Mouse (Mus musculus): ENCODE data around the gene Lyl1. TPM values are rescaled to one million over a fixed set of nuclear protein-coding genes. Genes with fewer than 3 reads are reported as not detected.

Gene Lyl1
- polyA plus RNA-seq, 1 experiment from 2014 or later, result 4.8 TPM

- Histone ChIP-seq H3K27me3 (ENCODE audit: control insufficient read depth, insufficient read depth, low read length) (no peaks in the 10 kb centered on the region), H3K9me3 (ENCODE audit: control insufficient read depth, low read length) (no peaks in the 10 kb centered on the region), H3K4me2 (ENCODE audit: low read depth, severe bottlenecking) (peak overlapping the region; percentile 85; the same call in 1 of the 2 replicates), H3K36me3 (ENCODE audit: control insufficient read depth, insufficient read depth, low read length) (no peaks in the 10 kb centered on the region), H3K4me3 (ENCODE audit: low read depth, low read length) (no peak overlapping the region), H3K27ac (replicated peaks; ENCODE audit: low read depth, low read length) (peak overlapping the region; percentile 100), H3K9ac (ENCODE audit: low read length) (0 out of 2 replicates have a peak overlapping the region, but pooled peaks have one; percentile 30), H3K4me1 (ENCODE audit: control insufficient read depth, insufficient read depth, low read length) (peaks cover 43% of the 10 kb centered on the region)
- no peak for DNase-seq (ENCODE audit: low spot score)
- ATAC-seq (ENCODE audit: insufficient number of reproducible peaks, low FRiP score, low TSS enrichment, low read depth), result no peak
- WGBS, result 44% methylated on average over 4 of the region's 4 CpGs
These were observed 43.6 kb upstream of the Lyl1 start for GRCm38 (mm10) chr8:84657680-84658079.

DNA sequence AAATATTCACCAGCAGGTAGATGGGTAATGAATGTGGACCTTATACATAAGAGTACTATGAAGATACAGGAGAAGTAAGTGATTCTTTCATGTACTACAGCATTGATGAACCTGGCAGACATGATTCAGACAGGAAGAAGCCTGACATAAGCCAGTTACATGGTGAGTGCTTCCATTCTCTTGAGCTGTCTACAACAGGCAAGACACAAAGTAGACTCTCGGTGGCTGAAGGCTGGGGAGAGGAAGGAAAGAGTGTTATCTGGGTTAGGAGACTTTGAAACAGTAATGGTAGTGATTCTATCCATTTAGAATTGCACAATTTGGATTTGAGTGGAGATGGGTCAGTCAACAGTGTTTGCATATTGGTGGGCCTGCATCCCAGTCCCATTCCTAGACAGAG lies 42.3 kb upstream of the Lyl1 start:
- DNase-seq (ENCODE audit: low spot score) (no peak), ATAC-seq (ENCODE audit: insufficient number of reproducible peaks, low FRiP score, low TSS enrichment, low read depth) (no peak)
- Histone ChIP-seq H3K9me3 (ENCODE audit: control insufficient read depth, low read length) (no peaks in the 10 kb centered on the region), H3K4me1 (ENCODE audit: control insufficient read depth, insufficient read depth, low read length) (peaks cover 41% of the 10 kb centered on the region), H3K27me3 (ENCODE audit: control insufficient read depth, insufficient read depth, low read length) (no peaks in the 10 kb centered on the region), H3K36me3 (ENCODE audit: control insufficient read depth, insufficient read depth, low read length) (no peaks in the 10 kb centered on the region), H3K27ac (replicated peaks; ENCODE audit: low read depth, low read length) (peak overlapping the region; percentile 90), H3K4me3 (ENCODE audit: low read depth, low read length) (no peak overlapping the region), H3K9ac (ENCODE audit: low read length) (no peak overlapping the region), H3K4me2 (ENCODE audit: low read depth, severe bottlenecking) (0 out of 2 replicates have a peak overlapping the region, but pooled peaks have one; percentile 22)
- 71% methylated on average over 1 of the region's 1 CpGs for WGBS

DNA sequence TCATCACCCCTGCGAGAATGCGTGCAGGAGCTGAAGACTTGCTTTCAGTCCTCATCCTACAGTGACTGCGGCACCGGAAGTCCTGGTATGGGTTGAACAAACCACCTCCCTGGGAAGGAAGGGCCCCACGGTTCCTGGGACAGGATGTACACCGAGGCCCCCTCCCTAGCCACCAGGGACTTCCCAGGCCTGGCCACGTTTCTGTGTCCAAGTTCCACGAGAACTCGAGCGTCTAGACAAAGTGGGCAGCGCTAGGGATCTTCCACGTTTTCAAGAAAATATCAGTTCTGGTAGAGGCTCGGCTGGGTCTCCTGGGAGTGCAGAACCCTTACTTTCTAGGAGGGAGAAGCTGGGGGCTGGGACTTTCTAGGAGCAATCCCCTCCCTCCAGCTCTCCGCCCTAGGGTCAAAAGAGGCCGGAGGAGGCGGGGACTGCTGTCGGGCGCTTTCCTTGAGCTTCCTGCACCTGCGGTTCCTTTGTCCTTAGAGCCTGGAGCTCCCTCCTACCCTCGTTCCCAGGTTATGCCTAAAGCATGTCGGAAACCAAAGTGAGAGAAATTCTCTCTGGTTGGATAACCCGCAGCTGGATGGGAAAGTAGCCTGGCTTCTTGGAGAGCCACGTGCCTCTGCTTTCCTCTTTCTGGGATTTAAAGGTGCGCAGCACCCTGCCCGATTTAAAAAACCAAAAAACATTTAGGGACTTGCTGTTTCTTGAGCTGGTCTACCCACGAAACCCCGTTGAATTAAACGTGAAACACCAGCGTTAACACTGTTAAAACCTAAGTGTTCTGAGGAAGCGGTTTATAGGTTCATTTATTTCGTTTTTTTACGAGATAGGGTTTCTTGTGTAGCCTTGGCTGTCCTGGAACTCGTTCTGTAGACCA lies 41.1 kb upstream of the Lyl1 start:
- peak overlapping the region; percentile 99 for H3K4me3 ChIP-seq (ENCODE audit: low read depth, low read length)
- WGBS, result under 1% methylated on average over 33 of the region's 33 CpGs
- H3K9me3 ChIP-seq (ENCODE audit: control insufficient read depth, low read length), result no peaks in the 10 kb centered on the region
- no peaks in the 10 kb centered on the region for H3K27me3 ChIP-seq (ENCODE audit: control insufficient read depth, insufficient read depth, low read length)
- H3K4me1 ChIP-seq (ENCODE audit: control insufficient read depth, insufficient read depth, low read length), result peaks cover 34% of the 10 kb centered on the region
- no peaks in the 10 kb centered on the region for H3K36me3 ChIP-seq (ENCODE audit: control insufficient read depth, insufficient read depth, low read length)
- ATAC-seq (ENCODE audit: insufficient number of reproducible peaks, low FRiP score, low TSS enrichment, low read depth), result no peak
- DNase-seq (ENCODE audit: low spot score), result peak; percentile 86
- H3K4me2 ChIP-seq (ENCODE audit: low read depth, severe bottlenecking), result peak overlapping the region; percentile 68
- H3K9ac ChIP-seq (ENCODE audit: low read length), result peak overlapping the region; percentile 98
- peak overlapping the region; percentile 90 for H3K27ac ChIP-seq (replicated peaks; ENCODE audit: low read depth, low read length)

DNA sequence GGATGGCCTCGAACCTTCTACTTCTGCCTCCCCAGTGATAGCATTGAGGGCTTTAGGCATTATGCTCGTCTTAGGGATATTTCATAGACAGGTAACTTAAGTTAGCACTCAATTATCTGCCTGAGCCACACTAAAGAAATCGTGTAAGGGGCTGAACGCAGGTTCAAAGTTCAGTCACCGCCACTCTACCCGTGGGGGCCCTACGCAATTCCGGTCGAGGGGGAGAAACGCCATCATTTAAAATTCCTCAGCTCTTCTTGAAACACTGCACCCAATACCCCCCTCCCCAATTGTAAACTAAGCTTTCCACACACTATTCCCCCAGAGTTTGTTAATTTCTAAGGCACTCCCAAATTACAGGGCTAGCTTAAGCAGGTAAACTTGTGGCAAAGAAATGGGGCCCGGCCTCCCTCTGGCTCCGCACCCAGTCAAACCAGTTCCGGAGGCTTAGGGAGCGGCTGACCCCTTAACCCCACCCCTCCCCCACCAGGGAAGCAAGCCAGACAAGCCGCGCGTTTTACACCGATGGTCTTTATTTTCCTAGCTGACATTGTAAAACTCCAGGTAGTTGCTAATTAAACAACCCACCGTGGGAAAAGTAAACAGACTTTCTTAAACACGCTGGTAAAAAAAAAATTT lies 40.3 kb upstream of the Lyl1 start:
- under 1% methylated on average over 20 of the region's 20 CpGs for WGBS
- ATAC-seq (ENCODE audit: insufficient number of reproducible peaks, low FRiP score, low TSS enrichment, low read depth) (no peak), DNase-seq (ENCODE audit: low spot score) (peak; percentile 84)
- Histone ChIP-seq H3K9me3 (ENCODE audit: control insufficient read depth, low read length) (no peaks in the 10 kb centered on the region), H3K4me2 (ENCODE audit: low read depth, severe bottlenecking) (peak overlapping the region; percentile 68), H3K27ac (replicated peaks; ENCODE audit: low read depth, low read length) (peak overlapping the region; percentile 90), H3K4me3 (ENCODE audit: low read depth, low read length) (peak overlapping the region; percentile 99), H3K4me1 (ENCODE audit: control insufficient read depth, insufficient read depth, low read length) (peaks cover 31% of the 10 kb centered on the region), H3K9ac (ENCODE audit: low read length) (peak overlapping the region; percentile 98), H3K36me3 (ENCODE audit: control insufficient read depth, insufficient read depth, low read length) (no peaks in the 10 kb centered on the region), H3K27me3 (ENCODE audit: control insufficient read depth, insufficient read depth, low read length) (no peaks in the 10 kb centered on the region)

GRCm38 (mm10) chr8:84661458-84661871 lies 39.8 kb upstream of the Lyl1 start:
- Histone ChIP-seq H3K36me3 (ENCODE audit: control insufficient read depth, insufficient read depth, low read length) (no peaks in the 10 kb centered on the region), H3K4me1 (ENCODE audit: control insufficient read depth, insufficient read depth, low read length) (peaks cover 30% of the 10 kb centered on the region)

GRCm38 (mm10) chr8:84661961-84662571 lies 39.2 kb upstream of the Lyl1 start:
- WGBS, result under 1% methylated on average over 61 of the region's 61 CpGs
- H3K4me3 ChIP-seq (ENCODE audit: low read depth, low read length), result peak overlapping the region; percentile 99

More at GRCm38 (mm10) chr8:84661458-84661871, 39.8 kb upstream of the Lyl1 start:
- Histone ChIP-seq H3K27me3 (ENCODE audit: control insufficient read depth, insufficient read depth, low read length) (no peaks in the 10 kb centered on the region), H3K9ac (ENCODE audit: low read length) (peak overlapping the region; percentile 98), H3K4me2 (ENCODE audit: low read depth, severe bottlenecking) (peak overlapping the region; percentile 68), H3K4me3 (ENCODE audit: low read depth, low read length) (peak overlapping the region; percentile 99), H3K27ac (replicated peaks; ENCODE audit: low read depth, low read length) (peak overlapping the region; percentile 90), H3K9me3 (ENCODE audit: control insufficient read depth, low read length) (no peaks in the 10 kb centered on the region)
- under 1% methylated on average over 24 of the region's 24 CpGs for WGBS
- DNase-seq (ENCODE audit: low spot score) (peak; percentile 75), ATAC-seq (ENCODE audit: insufficient number of reproducible peaks, low FRiP score, low TSS enrichment, low read depth) (no peak)

DNA sequence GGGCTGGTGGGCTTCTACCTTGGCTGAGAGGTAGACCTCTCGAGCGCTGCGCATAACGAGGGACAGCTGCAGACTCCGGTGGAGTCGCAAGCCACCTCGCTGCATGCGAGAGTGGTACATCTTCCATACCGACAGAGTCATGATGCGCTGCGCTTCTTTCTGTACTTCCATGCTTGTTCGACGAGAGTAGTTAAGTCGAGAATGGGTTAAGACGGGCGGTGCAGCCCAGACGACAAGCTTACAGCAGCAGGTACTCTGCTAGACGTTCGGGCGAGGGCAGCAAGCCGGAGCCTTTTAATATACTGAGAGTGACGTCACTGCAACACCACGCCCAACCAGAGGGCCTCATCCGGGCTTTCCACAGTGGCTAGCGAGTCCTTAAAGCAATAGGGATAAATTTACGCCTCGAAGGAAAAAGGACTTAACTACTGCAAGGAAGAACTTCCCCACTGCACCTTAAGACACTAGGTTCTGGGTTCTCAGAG lies 38.6 kb upstream of the Lyl1 start, which contains the start of gene Ier2:
Ier2 (minus strand) TSS at position 272 of the 485 bp plus-strand sequence.
- WGBS, result under 1% methylated on average over 27 of the region's 27 CpGs
- peaks cover 19% of the 10 kb centered on the region for H3K4me1 ChIP-seq (ENCODE audit: control insufficient read depth, insufficient read depth, low read length)
- H3K36me3 ChIP-seq (ENCODE audit: control insufficient read depth, insufficient read depth, low read length), result no peaks in the 10 kb centered on the region
- peak within 1 kb of the TSS; percentile 99 for H3K4me3 ChIP-seq (ENCODE audit: low read depth, low read length)
- ATAC-seq (ENCODE audit: insufficient number of reproducible peaks, low FRiP score, low TSS enrichment, low read depth) (peak; percentile 67; the same call in 1 of the 2 replicates), DNase-seq (ENCODE audit: low spot score) (peak; percentile 97)
- peak within 1 kb of the TSS; percentile 98 for H3K9ac ChIP-seq (ENCODE audit: low read length)
- peak within 1 kb of the TSS; percentile 90 for H3K27ac ChIP-seq (replicated peaks; ENCODE audit: low read depth, low read length)
- no peaks in the 10 kb centered on the region for H3K9me3 ChIP-seq (ENCODE audit: control insufficient read depth, low read length)
- peak within 1 kb of the TSS; percentile 82 for H3K4me2 ChIP-seq (ENCODE audit: low read depth, severe bottlenecking)
- H3K27me3 ChIP-seq (ENCODE audit: control insufficient read depth, insufficient read depth, low read length), result no peaks in the 10 kb centered on the region

More at GRCm38 (mm10) chr8:84661961-84662571, 39.2 kb upstream of the Lyl1 start:
- no peak for DNase-seq (ENCODE audit: low spot score)
- Histone ChIP-seq H3K27me3 (ENCODE audit: control insufficient read depth, insufficient read depth, low read length) (no peaks in the 10 kb centered on the region), H3K9ac (ENCODE audit: low read length) (peak overlapping the region; percentile 98), H3K4me1 (ENCODE audit: control insufficient read depth, insufficient read depth, low read length) (peaks cover 24% of the 10 kb centered on the region), H3K9me3 (ENCODE audit: control insufficient read depth, low read length) (no peaks in the 10 kb centered on the region), H3K4me2 (ENCODE audit: low read depth, severe bottlenecking) (peak overlapping the region; percentile 68), H3K27ac (replicated peaks; ENCODE audit: low read depth, low read length) (peak overlapping the region; percentile 90), H3K36me3 (ENCODE audit: control insufficient read depth, insufficient read depth, low read length) (no peaks in the 10 kb centered on the region)
- ATAC-seq (ENCODE audit: insufficient number of reproducible peaks, low FRiP score, low TSS enrichment, low read depth), result no peak

Measured in limb, embryonic 11.5 days (tissue).